Mouse (Mus musculus) induced T-regulatory cell, adult 2 months (primary cell): ENCODE results near the gene Tbpl2.

Source experiments
- DNase-seq: peaks from one replicate; pipeline ENCODE4 v3.0.0-alpha.2; 2012; ENCODE audit warnings: low read depth

The Tbpl2 gene

GRCm38 (mm10) chr2:24096495-24096894 lies at the start of gene Tbpl2:
TSS of gene Tbpl2 (minus strand) at chr2:24096595.
- no peak for DNase-seq

GRCm38 (mm10) chr2:24134373-24134772 lies 38.0 kb upstream of the Tbpl2 start:
- no peak for DNase-seq

DNA sequence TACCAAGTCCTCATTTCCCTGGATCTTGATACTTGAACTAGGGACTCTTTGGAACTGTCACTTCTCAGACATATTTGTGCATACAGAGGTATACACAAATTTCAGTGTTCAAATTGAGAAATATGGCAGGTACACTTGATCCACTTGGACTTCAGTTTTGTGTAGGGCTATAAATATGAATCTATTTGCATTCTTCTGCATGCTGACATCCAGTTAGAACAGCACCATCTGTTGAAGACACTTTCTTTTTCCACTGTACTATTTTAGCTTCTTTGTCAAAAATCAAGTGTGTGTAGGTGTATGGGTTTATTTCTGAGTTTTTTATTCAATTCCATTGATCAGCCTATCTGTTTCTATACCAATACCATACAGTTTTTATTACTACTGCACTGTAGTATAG lies 12.7 kb upstream of the Tbpl2 start:
- DNase-seq = no peak

GRCm38 (mm10) chr2:24103619-24104289 lies 7.4 kb upstream of the Tbpl2 start:
- DNase-seq = no peak

DNA sequence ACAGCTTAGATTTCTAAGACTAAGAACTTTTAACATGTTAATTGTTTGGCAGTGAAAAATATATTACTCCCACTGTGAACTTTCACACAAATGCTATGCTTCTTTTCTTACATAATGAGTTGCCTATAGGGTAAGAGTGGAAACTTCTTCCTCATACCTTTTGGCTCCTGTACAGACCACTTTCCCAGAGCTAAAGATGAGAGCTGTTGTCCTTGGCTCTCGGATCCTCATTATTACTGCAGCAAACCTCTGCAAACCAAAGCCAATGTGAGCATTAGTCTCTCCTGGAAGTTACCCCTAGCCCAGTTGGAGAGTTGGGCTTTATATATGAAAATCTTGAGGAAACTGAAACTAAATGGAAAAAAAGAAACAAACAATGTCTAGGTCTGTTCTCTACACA lies 5.5 kb downstream of the Tbpl2 start:
- no peak for DNase-seq

DNA sequence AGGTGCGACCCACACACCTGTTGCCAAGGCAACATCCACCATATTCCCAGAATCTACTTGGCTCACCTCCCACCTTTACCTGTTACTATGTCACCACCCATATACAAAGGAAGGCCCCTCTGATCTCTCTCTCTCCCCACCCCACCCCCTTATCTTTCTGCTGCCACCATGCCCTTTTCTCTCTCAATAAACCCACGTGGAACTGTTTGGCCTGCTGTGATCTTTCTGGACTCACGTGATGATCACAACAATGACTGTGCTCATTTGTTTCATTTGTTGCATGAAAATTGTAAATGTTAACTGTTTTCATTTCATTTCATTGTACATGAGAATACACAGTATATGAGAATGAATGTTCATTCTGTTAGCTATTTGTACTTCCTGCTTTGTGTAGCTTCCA lies 45.9 kb downstream of the Tbpl2 start:
- no peak for DNase-seq

DNA sequence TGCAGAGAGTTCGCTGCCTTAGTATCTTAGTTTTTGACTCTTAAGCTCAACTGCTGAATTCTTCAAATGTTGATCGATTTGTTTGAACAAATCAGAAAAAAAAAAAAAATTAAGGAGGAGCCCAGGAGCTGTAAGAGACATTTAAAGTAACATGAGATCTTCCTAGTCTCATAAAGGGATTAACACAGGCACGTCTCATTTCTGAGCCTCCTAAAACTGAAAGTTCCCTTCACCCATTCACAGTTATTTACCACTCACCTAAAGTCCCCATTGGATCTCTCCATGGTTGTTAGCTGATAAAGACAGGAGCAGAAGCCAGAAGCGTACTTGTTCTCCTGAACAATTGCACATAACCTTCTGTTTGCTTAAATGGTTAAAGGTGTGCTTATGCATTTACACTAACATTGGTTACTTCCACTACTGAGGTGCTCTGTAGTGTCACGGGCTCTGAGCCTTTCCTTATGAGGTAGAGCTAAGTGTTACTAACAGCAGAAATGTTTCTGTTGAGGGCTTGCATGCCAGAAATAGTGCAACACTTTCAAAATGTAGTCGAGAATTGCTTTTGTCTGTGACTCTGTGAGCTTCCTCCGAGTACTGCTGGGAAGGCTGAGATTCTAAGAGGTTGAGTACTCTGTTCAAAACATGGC lies 46.9 kb downstream of the Tbpl2 start, which contains the start of gene Hnmt:
Hnmt (minus strand) TSS at position 51 of the 647 bp plus-strand sequence.
- DNase-seq = no peak

GRCm38 (mm10) chr2:24048480-24049097 lies 47.8 kb downstream of the Tbpl2 start:
- no peak for DNase-seq

GRCm38 (mm10) chr2:24047551-24048479 lies 48.6 kb downstream of the Tbpl2 start:
- DNase-seq = no peak

DNA sequence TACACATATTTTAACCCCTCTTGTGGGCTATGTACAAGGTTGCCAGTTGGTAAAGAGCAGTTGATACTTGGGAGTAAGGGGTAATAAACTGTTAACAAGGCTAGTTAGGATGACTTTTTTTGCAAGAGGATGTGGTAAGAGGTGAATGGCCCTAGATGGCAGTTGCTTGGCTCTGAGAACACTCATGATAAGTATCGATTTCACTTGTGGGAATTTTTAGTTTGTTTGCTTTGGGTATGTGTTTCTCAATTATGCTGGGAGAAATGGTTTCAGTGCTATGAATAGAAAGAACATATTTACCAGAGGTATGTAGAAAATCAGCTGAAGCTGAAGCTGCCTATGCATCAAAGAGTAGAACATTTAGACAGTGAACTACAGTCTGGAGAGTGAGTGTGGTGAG lies 53.5 kb downstream of the Tbpl2 start:
- no peak for DNase-seq

DNA sequence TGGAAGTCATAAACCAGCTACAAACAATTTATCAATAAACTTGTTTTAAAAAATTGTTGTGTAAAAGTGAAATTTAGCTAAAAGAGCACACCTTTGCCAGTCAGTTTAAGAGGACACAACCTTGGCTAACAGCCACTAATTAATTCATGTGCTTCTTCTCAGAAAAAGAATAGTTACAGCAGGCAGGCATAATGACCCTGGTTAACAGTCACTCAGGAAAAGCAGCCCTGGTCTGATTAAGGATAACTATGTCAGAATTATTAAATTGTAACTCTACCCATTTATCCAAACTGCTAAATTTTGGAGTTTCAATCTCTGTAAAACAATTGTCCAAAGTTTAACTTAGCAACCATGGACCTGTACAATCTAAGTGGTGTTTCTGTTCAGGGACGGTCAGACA lies 55.9 kb downstream of the Tbpl2 start:
- DNase-seq = no peak
